Mouse (Mus musculus): ENCODE data around the gene Copz2. TPM values are rescaled to one million over a fixed set of nuclear protein-coding genes. Genes with fewer than 3 reads are reported as not detected.
"Not testable (repeated sequence)": the region's sequence is repeated elsewhere in the genome, so short reads cannot be mapped to it uniquely, and the experiment has no call there.

The Copz2 gene
- total RNA-seq (2021), result 10 to 100 TPM; 57.4 to 63.3 TPM
- long read RNA-seq, experiment 1, transcript Copz2-201 (9 exons, 930 nt), result major isoform, 64 of 71 reads
- long read RNA-seq, experiment 1, partial matches to known transcripts, result 6 of 71 reads
- long read RNA-seq, experiment 1, other reads (novel, unspliced or antisense), result 1 of 71 reads
- long read RNA-seq, experiment 2, transcript Copz2-201 (9 exons, 930 nt), result major isoform, 23 of 28 reads
- long read RNA-seq, experiment 2, partial matches to known transcripts, result 2 of 28 reads
- long read RNA-seq, experiment 2, other reads (novel, unspliced or antisense), result 2 of 28 reads

- DNase-seq, result peak; percentile 72 to 84
Observed at GRCm38 (mm10) chr11:96849681-96850467, at the start of gene Copz2. TSS of gene Copz2 (plus strand) at chr11:96849870.

DNA sequence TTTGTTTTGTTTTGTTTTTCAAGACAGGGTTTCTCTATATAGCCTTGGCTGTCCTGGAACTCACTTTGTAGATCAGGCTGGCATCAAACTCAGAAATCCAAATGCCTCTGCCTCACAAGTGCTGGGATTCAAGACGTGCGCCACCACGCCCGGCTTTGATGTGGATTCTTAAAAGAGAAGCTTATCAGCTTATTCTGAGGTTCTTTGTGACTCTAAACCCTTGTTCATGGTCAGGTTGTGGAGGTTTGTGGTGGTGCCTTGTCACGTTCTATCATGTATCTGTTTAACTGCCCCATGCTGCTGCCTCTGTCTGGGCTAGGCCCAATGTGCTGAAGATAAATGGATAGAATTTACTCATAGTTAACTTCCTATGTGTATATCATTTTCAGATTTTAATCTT is 44.1 kb upstream of the Copz2 start:
- no peak for DNase-seq

- DNase-seq, result no peak
Observed at GRCm38 (mm10) chr11:96808066-96808465, 41.6 kb upstream of the Copz2 start.

DNA sequence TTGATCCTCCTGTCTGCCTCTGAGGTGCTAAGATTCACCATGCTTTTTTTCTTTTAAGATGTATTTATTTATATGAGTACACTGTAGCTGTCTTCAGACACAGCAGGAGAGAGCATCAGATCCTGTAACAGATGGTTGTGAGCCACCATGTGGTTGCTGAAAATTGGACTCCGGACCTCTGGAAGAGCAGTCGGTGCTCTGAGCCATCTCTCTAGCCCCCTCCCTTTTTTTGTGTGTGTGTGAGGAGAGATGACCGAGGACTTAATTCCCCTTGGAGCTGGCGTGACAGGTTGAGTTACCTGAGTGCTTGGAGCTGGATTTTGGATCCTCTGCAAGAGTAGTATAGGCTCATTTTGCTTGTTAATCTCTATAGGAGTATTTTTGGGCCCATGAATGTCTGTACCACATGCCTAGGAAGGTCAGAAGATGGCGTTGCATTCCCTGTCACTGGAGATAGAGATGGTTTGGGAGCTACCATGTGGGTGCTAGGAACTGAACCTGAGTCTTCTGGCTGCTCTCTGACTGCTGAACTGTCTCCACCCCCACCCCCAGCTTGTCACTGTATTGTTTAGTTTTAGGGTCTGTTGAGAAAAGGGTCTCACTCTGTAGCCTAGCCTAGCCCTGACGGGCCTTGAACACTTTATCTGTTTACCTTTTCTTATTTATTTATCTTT is 40.0 kb upstream of the Copz2 start:
- DNase-seq, result no peak

DNA sequence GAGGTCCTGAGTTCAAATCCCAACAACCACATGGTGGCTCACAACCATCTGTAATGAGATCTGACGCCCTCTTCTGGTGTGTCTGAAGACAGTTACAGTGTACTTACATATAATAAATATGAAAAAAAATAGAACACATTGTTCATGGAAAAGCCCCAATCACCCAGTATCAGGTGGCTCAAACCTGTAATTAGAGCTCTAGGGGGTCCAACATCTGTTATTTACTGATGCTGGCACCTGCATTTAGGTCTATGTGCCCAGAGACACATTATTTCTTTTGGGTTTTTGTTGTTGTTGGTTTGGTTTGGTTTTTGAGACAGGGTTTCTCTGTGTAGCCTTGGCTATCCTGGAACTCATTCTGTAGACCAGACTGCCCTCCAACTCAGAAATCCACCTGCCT is 38.5 kb upstream of the Copz2 start:
- not testable (repeated sequence) for DNase-seq

DNA sequence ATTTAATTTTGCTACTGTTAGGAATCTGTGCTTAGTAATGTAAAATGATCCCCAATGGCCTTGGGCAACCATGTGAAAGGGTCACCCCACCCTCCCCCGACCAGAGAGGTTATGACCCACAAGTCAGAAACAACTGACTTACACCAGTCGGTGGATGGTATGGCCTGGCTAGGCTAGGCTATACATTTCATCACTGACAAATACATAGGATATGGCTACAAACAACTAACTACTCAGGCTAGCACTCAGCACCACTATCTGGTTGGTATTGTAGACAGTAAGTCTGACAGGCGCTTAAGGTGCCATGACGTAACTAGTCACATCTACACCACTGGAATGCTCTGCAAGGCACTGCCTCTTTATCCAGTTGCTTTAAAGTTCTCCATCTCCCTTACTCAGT is 36.2 kb upstream of the Copz2 start:
- no peak for DNase-seq

GRCm38 (mm10) chr11:96813920-96814319 is 35.8 kb upstream of the Copz2 start:
- no peak for DNase-seq

DNA sequence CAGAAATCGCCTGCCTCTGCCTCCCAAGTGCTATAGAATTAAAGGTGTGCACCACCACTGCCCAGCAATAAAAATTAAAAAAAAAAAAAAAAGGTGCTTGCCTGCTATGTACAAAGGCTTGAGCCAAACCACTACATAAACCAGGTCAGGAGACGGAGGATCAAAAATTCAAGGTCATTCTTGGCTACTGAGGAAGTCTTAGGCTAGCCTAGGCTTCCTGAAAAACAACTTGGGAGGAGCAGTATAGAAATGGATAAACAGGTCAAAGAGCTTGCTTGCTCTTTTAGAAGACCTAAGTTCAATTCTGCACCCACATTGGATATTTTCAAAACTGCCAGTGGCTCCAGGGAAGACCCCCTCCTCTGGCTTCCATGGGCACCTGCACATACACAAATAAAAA is 35.2 kb upstream of the Copz2 start:
- no peak for DNase-seq

DNA sequence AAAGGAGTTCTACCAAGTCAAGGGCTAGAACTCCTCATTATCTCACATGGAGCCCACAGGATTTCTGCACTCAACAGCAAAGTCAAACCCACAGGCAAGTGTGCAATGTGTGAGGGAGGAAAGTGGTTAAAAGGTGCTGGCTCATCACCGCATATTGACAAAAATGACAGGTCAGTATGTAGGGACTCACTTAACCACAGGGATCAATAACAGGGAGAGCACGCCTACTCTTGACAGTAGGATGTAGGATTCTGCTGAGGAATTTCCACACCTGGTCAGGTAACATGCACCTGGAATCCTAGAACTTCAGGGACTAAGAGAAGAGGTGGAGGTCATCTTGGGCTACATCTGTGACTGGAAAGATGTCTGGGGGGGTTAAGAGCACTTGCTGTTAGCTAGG is 33.8 kb upstream of the Copz2 start:
- DNase-seq, result no peak

GRCm38 (mm10) chr11:96816494-96816893 is 33.2 kb upstream of the Copz2 start:
- no peak for DNase-seq

DNA sequence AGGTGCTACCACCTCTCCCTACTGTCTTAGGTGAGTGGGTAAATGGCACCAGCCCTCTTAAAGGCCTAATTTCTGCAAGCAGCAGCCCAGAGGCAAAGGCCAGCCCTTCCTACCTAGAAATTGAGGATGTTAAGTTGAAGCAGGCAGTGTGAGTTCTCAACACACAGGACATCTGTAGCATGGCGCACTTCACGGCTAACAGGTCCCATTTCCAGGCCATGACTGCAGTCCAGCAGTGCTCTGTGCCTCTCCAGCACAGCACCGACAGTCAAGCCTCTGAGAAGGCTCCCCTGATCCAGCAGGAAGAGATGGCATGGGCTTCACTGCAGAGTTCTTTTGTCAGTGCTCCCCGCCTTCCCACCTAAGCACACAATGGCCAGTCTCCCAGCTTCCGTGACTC is 32.7 kb upstream of the Copz2 start:
- DNase-seq, result no peak

GRCm38 (mm10) chr11:96818128-96818710 is 31.5 kb upstream of the Copz2 start:
- no peak for DNase-seq

DNA sequence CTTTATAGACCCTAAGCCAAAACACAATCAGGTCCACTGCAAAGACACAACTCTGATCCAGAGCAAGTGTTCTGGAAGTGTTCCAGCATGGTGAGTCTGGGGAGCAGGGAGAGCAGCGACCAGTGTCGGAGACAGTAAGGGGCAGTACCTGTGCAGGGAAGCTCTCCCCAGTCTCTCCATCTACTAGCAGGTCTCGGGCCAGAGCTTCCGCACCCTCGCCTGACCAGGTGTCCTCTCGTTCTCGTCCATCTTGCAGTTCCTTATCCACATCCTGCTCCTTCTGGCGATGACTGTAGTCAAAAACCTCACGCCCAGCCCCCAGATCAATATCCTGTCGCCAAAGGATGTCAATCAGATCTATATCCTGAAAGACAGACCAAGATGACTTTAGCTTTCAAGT is 27.7 kb upstream of the Copz2 start:
- DNase-seq, result no peak

GRCm38 (mm10) chr11:96822675-96823470 is 26.8 kb upstream of the Copz2 start:
- peak; percentile 70 to 78 for DNase-seq

DNA sequence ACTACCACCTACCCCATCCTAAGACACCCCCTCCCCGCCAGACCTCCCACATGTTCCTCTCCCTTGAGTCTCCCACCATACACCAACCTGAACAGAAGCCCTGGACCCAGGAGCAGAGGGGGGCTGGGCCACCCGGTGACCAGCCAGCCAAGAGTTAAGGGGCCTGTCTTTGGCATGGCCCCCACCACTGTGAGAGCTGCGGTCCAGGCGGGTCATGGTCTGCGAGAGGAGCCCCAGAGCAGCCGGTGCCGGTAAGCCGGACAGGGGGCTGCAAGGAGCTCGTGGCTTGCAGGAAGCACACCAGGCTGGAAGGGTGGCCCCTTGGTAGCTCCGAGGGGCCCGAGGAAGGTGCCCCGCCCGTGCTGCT is 26.2 kb upstream of the Copz2 start:
- DNase-seq, result no peak

GRCm38 (mm10) chr11:96823880-96824782 is 25.5 kb upstream of the Copz2 start:
- peak; percentile 95 for DNase-seq

DNA sequence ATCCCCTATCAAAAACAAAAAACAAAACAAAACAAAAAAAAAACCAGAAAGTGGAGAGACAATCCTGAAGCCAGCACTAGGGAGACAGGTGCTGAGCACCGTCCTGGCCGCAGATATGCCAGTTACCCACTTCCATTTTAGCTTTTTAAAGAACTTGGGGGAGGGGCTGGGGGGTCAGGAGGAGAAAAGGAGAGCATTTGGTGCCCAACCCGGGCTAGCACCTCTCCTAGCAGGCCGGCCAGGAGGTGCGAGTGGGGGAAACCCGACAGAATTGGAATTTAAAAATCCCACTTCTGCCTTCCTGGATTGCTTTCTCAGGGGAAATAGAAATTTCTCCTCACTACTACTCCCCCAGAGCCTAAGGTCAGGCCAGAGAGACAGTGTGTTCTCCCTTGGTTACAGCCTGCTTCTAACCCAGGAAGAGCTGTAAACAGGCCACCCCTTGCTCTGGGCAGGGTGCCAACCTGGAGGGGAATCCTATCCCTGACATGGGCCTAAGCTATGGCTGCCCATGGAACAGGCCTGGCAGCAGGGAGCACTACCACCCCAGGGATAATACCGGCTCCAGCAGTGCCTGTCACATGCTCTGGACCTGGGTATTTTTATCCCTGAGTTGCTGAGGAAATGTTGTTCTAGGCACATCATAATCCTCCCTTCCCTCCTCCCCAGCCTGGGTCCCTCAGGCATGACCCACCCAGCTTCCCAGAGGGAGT is 24.7 kb upstream of the Copz2 start:
- DNase-seq, result peak; percentile 86 to 90

- peak in 1 of 2 experiments; percentile 55 for DNase-seq
Observed at GRCm38 (mm10) chr11:96826481-96826880, 23.2 kb upstream of the Copz2 start.

- DNase-seq, result no peak
Observed at GRCm38 (mm10) chr11:96827062-96827581, 22.5 kb upstream of the Copz2 start.

- DNase-seq, result no peak
Observed at GRCm38 (mm10) chr11:96827917-96828316, 21.8 kb upstream of the Copz2 start.

Data from adrenal gland, postnatal 36 days (tissue).